Mouse (Mus musculus) MEL (cell line): ENCODE data around the gene Angptl1. TPM values are rescaled to one million over a fixed set of nuclear protein-coding genes. Genes with fewer than 3 reads are reported as not detected.

Source experiments
- DNase-seq: peaks from one replicate; pipeline ENCODE4 v3.0.0; 2011; ENCODE audit warnings: low read depth, low spot score
- H3K27ac ChIP-seq: 2 replicates; pipeline ENCODE4 v1.5.1; 2012; ENCODE audit warnings: low read depth, mild to moderate bottlenecking, control low read depth, low read length, moderate library complexity; ENCODE audit not compliant: control insufficient read depth
- H3K27me3 ChIP-seq, 2 experiments: fragments of 150-350 bp in 1 of 2; sonication (generic) in 1 of 2; 2 replicates each; pipeline ENCODE4 v1.6.1; 2012; ENCODE audit warnings: low read length in 2 of 2, mild to moderate bottlenecking in 2 of 2, improper control_type of control experiment in 1 of 2, moderate library complexity in 1 of 2; ENCODE audit not compliant: insufficient read depth in 2 of 2, control insufficient read depth in 1 of 2
- H3K36me3 ChIP-seq, 2 experiments: 2 replicates each; pipeline ENCODE4 v1.6.1; 2012 to 2014; ENCODE audit warnings: low read length in 2 of 2, improper control_type of control experiment in 1 of 2, inconsistent platforms in 1 of 2, mild to moderate bottlenecking in 1 of 2; ENCODE audit not compliant: insufficient read depth in 2 of 2, control insufficient read depth in 1 of 2
- H3K4me1 ChIP-seq, 2 experiments: fragments of 150-350 bp in 1 of 2; sonication (generic) in 1 of 2; 2 replicates each; pipeline ENCODE4 v1.6.1; 2012; ENCODE audit warnings: low read length in 2 of 2, improper control_type of control experiment in 1 of 2, mild to moderate bottlenecking in 1 of 2; ENCODE audit not compliant: insufficient read depth in 2 of 2, control insufficient read depth in 1 of 2
- H3K4me3 ChIP-seq, 2 experiments: fragments of 150-350 bp in 1 of 2; sonication (generic) in 1 of 2; 2 replicates each; pipeline ENCODE4 v1.5.1; 2012; ENCODE audit warnings: low read depth in 2 of 2, low read length in 2 of 2, mild to moderate bottlenecking in 2 of 2, moderate library complexity in 2 of 2, control low read depth in 1 of 2, improper control_type of control experiment in 1 of 2; ENCODE audit not compliant: control insufficient read depth in 1 of 2, insufficient read depth in 1 of 2
- H3K79me2 ChIP-seq: 2 replicates; pipeline ENCODE4 v1.6.1; 2012; ENCODE audit warnings: mild to moderate bottlenecking, low read length, moderate library complexity; ENCODE audit not compliant: control insufficient read depth, poor library complexity, insufficient read depth
- H3K9ac ChIP-seq: 2 replicates; pipeline ENCODE4 v1.6.1; 2012; ENCODE audit warnings: low read depth, mild to moderate bottlenecking, control low read depth, low read length, moderate library complexity; ENCODE audit not compliant: control insufficient read depth, poor library complexity, severe bottlenecking
- H3K9me3 ChIP-seq: fragments of 150-350 bp; sonication (generic); replicated peaks from 2 replicates; pipeline ENCODE4 v1.6.1; 2012; ENCODE audit warnings: mild to moderate bottlenecking, low read length, improper control_type of control experiment, moderate library complexity; ENCODE audit not compliant: insufficient read depth
- CHD1 ChIP-seq: IDR thresholded peaks from 2 replicates; pipeline ENCODE4 v1.6.1; 2012; ENCODE audit warnings: low read depth, mild to moderate bottlenecking, inconsistent platforms, low read length, improper control_type of control experiment
- CHD2 ChIP-seq: IDR thresholded peaks from 2 replicates; pipeline ENCODE4 v1.6.1; 2011; ENCODE audit warnings: low read length, improper control_type of control experiment
- CTCF ChIP-seq, 3 experiments: IDR thresholded peaks in 2 of 3; conservative IDR thresholded peaks in 1 of 3; 2 replicates each; pipeline ENCODE4 v1.5.1; 2011 to 2012; ENCODE audit warnings: low read length in 3 of 3, low read depth in 2 of 3, mild to moderate bottlenecking in 2 of 3, improper control_type of control experiment in 1 of 3, inconsistent platforms in 1 of 3, mixed read lengths in 1 of 3, moderate library complexity in 1 of 3; ENCODE audit not compliant: control insufficient read depth in 1 of 3, insufficient read depth in 1 of 3, poor library complexity in 1 of 3, severe bottlenecking in 1 of 3
- E2F4 ChIP-seq: IDR thresholded peaks from 2 replicates; pipeline ENCODE4 v1.6.1; 2011; ENCODE audit warnings: low read depth, low read length, improper control_type of control experiment, borderline replicate concordance
- ETS1 ChIP-seq: IDR thresholded peaks from 2 replicates; pipeline ENCODE4 v1.6.1; 2012; ENCODE audit warnings: low read depth, mild to moderate bottlenecking, inconsistent platforms, low read length, improper control_type of control experiment, moderate library complexity
- GABPA ChIP-seq: IDR thresholded peaks from 2 replicates; pipeline ENCODE4 v1.6.1; 2012; ENCODE audit warnings: low read depth, mild to moderate bottlenecking, inconsistent platforms, low read length, improper control_type of control experiment, moderate library complexity
- GATA1 ChIP-seq: IDR thresholded peaks from 2 replicates; pipeline ENCODE4 v1.6.1; 2011; ENCODE audit warnings: low read depth, low read length, improper control_type of control experiment
- JUND ChIP-seq: IDR thresholded peaks from 2 replicates; pipeline ENCODE4 v1.6.1; 2011; ENCODE audit warnings: low read depth, mild to moderate bottlenecking, improper control_type of control experiment, low read length
- KAT2A ChIP-seq: conservative IDR thresholded peaks from 2 replicates; pipeline ENCODE4 v1.6.1; 2012; ENCODE audit warnings: low read depth, low read length, improper control_type of control experiment, inconsistent platforms
- MAFK ChIP-seq: IDR thresholded peaks from 2 replicates; pipeline ENCODE4 v1.6.1; 2011; ENCODE audit warnings: low read depth, mild to moderate bottlenecking, low read length, improper control_type of control experiment, borderline replicate concordance
- MAZ ChIP-seq: IDR thresholded peaks from 2 replicates; pipeline ENCODE4 v1.6.1; 2012; ENCODE audit warnings: low read depth, mild to moderate bottlenecking, inconsistent platforms, low read length, improper control_type of control experiment
- MEF2A ChIP-seq: IDR thresholded peaks from 2 replicates; pipeline ENCODE4 v1.6.1; 2014; ENCODE audit warnings: low read depth, mild to moderate bottlenecking, inconsistent platforms, low read length, improper control_type of control experiment; ENCODE audit not compliant: poor library complexity, insufficient replicate concordance, severe bottlenecking; ENCODE audit errors: extremely low read depth
- MYB ChIP-seq: IDR thresholded peaks from 2 replicates; pipeline ENCODE4 v1.6.1; 2011; ENCODE audit warnings: mild to moderate bottlenecking, low read depth, low read length, improper control_type of control experiment
- MYC ChIP-seq: IDR thresholded peaks from 2 replicates; pipeline ENCODE4 v1.6.1; 2011; ENCODE audit warnings: low read depth, mild to moderate bottlenecking, low read length, improper control_type of control experiment, moderate library complexity
- NELFE ChIP-seq: IDR thresholded peaks from 2 replicates; pipeline ENCODE4 v1.6.1; 2011; ENCODE audit warnings: low read depth, low read length, improper control_type of control experiment
- POLR2A ChIP-seq, 2 experiments: IDR thresholded peaks; 2 replicates each; pipeline ENCODE4 v1.6.1; 2011 to 2012; ENCODE audit warnings: low read length in 2 of 2, mild to moderate bottlenecking in 2 of 2, control low read depth in 1 of 2, improper control_type of control experiment in 1 of 2, low read depth in 1 of 2, moderate library complexity in 1 of 2; ENCODE audit not compliant: control insufficient read depth in 1 of 2, insufficient read depth in 1 of 2, poor library complexity in 1 of 2
- POLR2AphosphoS2 ChIP-seq: IDR thresholded peaks from 2 replicates; pipeline ENCODE4 v1.6.1; 2011; ENCODE audit warnings: low read length, improper control_type of control experiment
- POLR2AphosphoS5 ChIP-seq: IDR thresholded peaks from 2 replicates; pipeline ENCODE4 v1.6.1; 2012; ENCODE audit warnings: low read depth, borderline replicate concordance, mild to moderate bottlenecking, inconsistent platforms, low read length, moderate library complexity, mixed read lengths
- RCOR1 ChIP-seq: IDR thresholded peaks from 2 replicates; pipeline ENCODE4 v1.6.1; 2012; ENCODE audit warnings: low read depth, mild to moderate bottlenecking, inconsistent platforms, low read length, improper control_type of control experiment
- SIN3A ChIP-seq: IDR thresholded peaks from 2 replicates; pipeline ENCODE4 v1.6.1; 2012; ENCODE audit warnings: low read length, improper control_type of control experiment, inconsistent platforms
- SMC3 ChIP-seq: IDR thresholded peaks from 2 replicates; pipeline ENCODE4 v1.6.1; 2011; ENCODE audit warnings: low read depth, low read length, improper control_type of control experiment
- TBP ChIP-seq: IDR thresholded peaks from 2 replicates; pipeline ENCODE4 v1.8.0; 2011; ENCODE audit warnings: low read depth, low read length, improper control_type of control experiment
- USF2 ChIP-seq, 2 experiments: IDR thresholded peaks; 2 replicates each; pipeline ENCODE4 v1.6.1; 2011 to 2012; ENCODE audit warnings: improper control_type of control experiment in 2 of 2, low read length in 2 of 2, borderline replicate concordance in 1 of 2, inconsistent platforms in 1 of 2, low read depth in 1 of 2, mild to moderate bottlenecking in 1 of 2; ENCODE audit not compliant: insufficient read depth in 1 of 2
- ZC3H11A ChIP-seq: IDR thresholded peaks from 2 replicates; pipeline ENCODE4 v1.6.1; 2012; ENCODE audit warnings: low read depth, mild to moderate bottlenecking, inconsistent platforms, low read length, improper control_type of control experiment
- ZKSCAN1 ChIP-seq: IDR thresholded peaks from 2 replicates; pipeline ENCODE4 v1.6.1; 2012; ENCODE audit warnings: low read depth, mild to moderate bottlenecking, inconsistent platforms, low read length, improper control_type of control experiment, moderate library complexity
- ZNF384 ChIP-seq: IDR thresholded peaks from 2 replicates; pipeline ENCODE4 v1.6.1; 2012; ENCODE audit warnings: low read depth, mild to moderate bottlenecking, inconsistent platforms, low read length, improper control_type of control experiment
- polyA plus RNA-seq, 2 experiments: library from polyadenylated mRNA; stranded (reverse) in 1 of 2; unstranded in 1 of 2; fragments of >175 nt in 1 of 2; fragments of >200 nt in 1 of 2; gene quantifications; 2 replicates each; pipeline versions ENCODE4 v1.2.1 to v1.2.4; 2012; ENCODE audit warnings: low replicate concordance in 2 of 2, low read depth in 1 of 2; ENCODE audit not compliant: insufficient read length in 2 of 2, insufficient read depth in 1 of 2, missing spikeins in 1 of 2
- total RNA-seq: library from RNA; depleted of rRNA; stranded (reverse); fragments of 300-350 nt; gene quantifications from 2 replicates; pipeline ENCODE4 v1.2.3, GENCODE M21; 2012

The Angptl1 gene
- total and polyA plus RNA-seq, 3 experiments, result 0.07 TPM; not detected in 2

- Histone ChIP-seq H3K27ac (no peak overlapping the region), H3K27me3 (no peaks in the 10 kb centered on the region), H3K36me3 (no peaks in the 10 kb centered on the region), H3K4me3 (no peak overlapping the region), H3K4me1 (no peaks in the 10 kb centered on the region), H3K9me3 (no peaks in the 10 kb centered on the region), H3K9ac (no peak overlapping the region)
- no peak for DNase-seq
- TF ChIP-seq POLR2AphosphoS2 (no peak), MYB (no peak), JUND (no peak), USF2 (IDR thresholded peaks at IDR 0.05; ENCODE audit: borderline replicate concordance in 1 of 2, insufficient read depth in 1 of 2, low read depth in 1 of 2, low read length in 2 of 2) (no peak), ZNF384 (no peak), MAFK (no peak), ETS1 (no peak), SMC3 (no peak), SIN3A (no peak), TBP (no peak), KAT2A (no peak), CHD1 (no peak), CTCF (IDR thresholded peaks at IDR 0.05 in 2 of 3, conservative IDR thresholded peaks at IDR 0.05 in 1 of 3; ENCODE audit: control insufficient read depth in 1 of 3, insufficient read depth in 1 of 3, low read depth in 2 of 3, low read length in 3 of 3, poor library complexity in 1 of 3, severe bottlenecking in 1 of 3) (no peak), MYC (no peak), GABPA (no peak), NELFE (no peak), RCOR1 (no peak), POLR2A (IDR thresholded peaks at IDR 0.05; ENCODE audit: control insufficient read depth in 1 of 2, insufficient read depth in 1 of 2, low read depth in 1 of 2, low read length in 2 of 2, poor library complexity in 1 of 2) (no peak)
- TF ChIP-seq, all 39 proteins: peak for 0
- no peaks in the 10 kb centered on the region for H3K79me2 ChIP-seq
Measured at GRCm38 (mm10) chr1:156813485-156813884, 24.9 kb upstream of the Angptl1 start.

GRCm38 (mm10) chr1:156819236-156819635, 19.1 kb upstream of the Angptl1 start:
- Histone ChIP-seq H3K9ac (no peak overlapping the region), H3K4me3 (no peak overlapping the region), H3K79me2 (no peaks in the 10 kb centered on the region), H3K4me1 (no peaks in the 10 kb centered on the region), H3K9me3 (no peaks in the 10 kb centered on the region), H3K27me3 (no peaks in the 10 kb centered on the region), H3K36me3 (no peaks in the 10 kb centered on the region), H3K27ac (no peak overlapping the region)
- TF ChIP-seq TBP (no peak), JUND (no peak), CHD2 (no peak), SIN3A (no peak), E2F4 (no peak), MAZ (no peak), ZKSCAN1 (no peak), ETS1 (no peak), POLR2AphosphoS5 (no peak), ZC3H11A (no peak), CHD1 (no peak), RCOR1 (no peak), GATA1 (no peak), USF2 (IDR thresholded peaks at IDR 0.05; ENCODE audit: borderline replicate concordance in 1 of 2, insufficient read depth in 1 of 2, low read depth in 1 of 2, low read length in 2 of 2) (no peak), MEF2A (no peak), KAT2A (no peak)
- DNase-seq, result no peak
